Mouse (Mus musculus) ES-Bruce4 (cell line): ENCODE results near the gene Zfp697. TPM values are rescaled to one million over a fixed set of nuclear protein-coding genes. Genes with fewer than 3 reads are reported as not detected.

Experiments used
- H3K27ac ChIP-seq: 2 replicates; pipeline ENCODE4 v1.5.1; 2012; ENCODE audit warnings: low read length, inconsistent platforms; ENCODE audit not compliant: insufficient read depth
- H3K27me3 ChIP-seq: 2 replicates; pipeline ENCODE4 v1.6.1; 2012; ENCODE audit warnings: mild to moderate bottlenecking, low read length, inconsistent platforms; ENCODE audit not compliant: control insufficient read depth, poor library complexity, insufficient read depth, severe bottlenecking
- H3K36me3 ChIP-seq: 2 replicates; pipeline ENCODE4 v1.6.1; 2012; ENCODE audit warnings: inconsistent platforms, mild to moderate bottlenecking, low read length, moderate library complexity; ENCODE audit not compliant: control insufficient read depth, poor library complexity, insufficient read depth, severe bottlenecking
- H3K4me1 ChIP-seq: one replicate; pipeline ENCODE4 v1.8.1; 2011; ENCODE audit warnings: low read length; ENCODE audit not compliant: control insufficient read depth, insufficient read depth
- H3K4me3 ChIP-seq: 2 replicates; pipeline ENCODE4 v1.5.1; 2011; ENCODE audit warnings: low read depth, mild to moderate bottlenecking, low read length
- H3K9ac ChIP-seq: 2 replicates; pipeline ENCODE4 v1.6.1; 2012; ENCODE audit warnings: low read depth, mild to moderate bottlenecking, inconsistent platforms; ENCODE audit not compliant: poor library complexity, severe bottlenecking
- H3K9me3 ChIP-seq: replicated peaks from 2 replicates; pipeline ENCODE4 v1.6.1; 2012; ENCODE audit warnings: mild to moderate bottlenecking, low read length, inconsistent platforms; ENCODE audit not compliant: control insufficient read depth, poor library complexity, insufficient read depth, severe bottlenecking
- CTCF ChIP-seq: IDR thresholded peaks from one replicate; pipeline ENCODE4 v1.8.1; 2011; ENCODE audit warnings: low read depth, low read length
- EP300 ChIP-seq: IDR thresholded peaks from 2 replicates; pipeline ENCODE4 v1.6.1; 2011; ENCODE audit warnings: low read depth, low read length; ENCODE audit not compliant: insufficient read depth
- POLR2A ChIP-seq: IDR thresholded peaks from one replicate; pipeline ENCODE4 v1.8.1; 2011; ENCODE audit warnings: low read length; ENCODE audit not compliant: insufficient read depth
- polyA plus RNA-seq: library from polyadenylated mRNA; stranded (reverse); fragments of >200 nt; gene quantifications from 2 replicates; pipeline ENCODE4 v1.2.4, GENCODE M21; 2011; ENCODE audit warnings: low read depth; ENCODE audit not compliant: missing spikeins, insufficient read depth, insufficient read length

Zfp697 gene
- polyA plus RNA-seq, 1 experiment = 8.2 TPM

- Histone ChIP-seq H3K4me1 (no peaks in the 10 kb centered on the region), H3K9ac (no peak overlapping the region), H3K9me3 (no peaks in the 10 kb centered on the region), H3K4me3 (no peak overlapping the region), H3K36me3 (no peaks in the 10 kb centered on the region), H3K27ac (no peak overlapping the region), H3K27me3 (no peaks in the 10 kb centered on the region)
- TF ChIP-seq EP300 (no peak), CTCF (no peak), POLR2A (no peak)
Observed at GRCm38 (mm10) chr3:98366086-98366485, 16.2 kb upstream of the Zfp697 start.

DNA sequence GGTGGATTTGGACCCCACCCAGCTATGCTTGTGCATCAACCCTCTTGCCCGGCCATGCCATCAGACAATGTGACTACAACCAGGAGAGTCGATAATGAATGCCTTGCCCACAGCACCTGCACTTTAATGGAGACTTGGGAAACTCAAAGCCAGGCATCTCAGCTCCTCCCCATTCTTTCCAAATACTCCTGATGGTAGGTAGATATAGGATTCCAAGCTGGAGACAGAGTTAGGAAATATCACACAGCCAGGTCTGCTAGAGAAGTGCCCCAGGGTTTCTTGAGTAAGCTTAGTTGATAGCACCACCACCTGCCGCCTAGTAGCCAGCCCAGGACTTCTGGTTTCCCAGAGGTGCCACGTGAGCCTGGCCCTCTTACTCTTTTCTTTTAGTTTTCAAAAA, 15.4 kb upstream of the Zfp697 start:
- no peaks in the 10 kb centered on the region for H3K4me1 ChIP-seq
- 0 out of 2 replicates have a peak, but pooled peaks cover 2% of the 10 kb centered on the region for H3K9me3 ChIP-seq
- TF ChIP-seq EP300 (no peak), CTCF (no peak), POLR2A (no peak)

DNA sequence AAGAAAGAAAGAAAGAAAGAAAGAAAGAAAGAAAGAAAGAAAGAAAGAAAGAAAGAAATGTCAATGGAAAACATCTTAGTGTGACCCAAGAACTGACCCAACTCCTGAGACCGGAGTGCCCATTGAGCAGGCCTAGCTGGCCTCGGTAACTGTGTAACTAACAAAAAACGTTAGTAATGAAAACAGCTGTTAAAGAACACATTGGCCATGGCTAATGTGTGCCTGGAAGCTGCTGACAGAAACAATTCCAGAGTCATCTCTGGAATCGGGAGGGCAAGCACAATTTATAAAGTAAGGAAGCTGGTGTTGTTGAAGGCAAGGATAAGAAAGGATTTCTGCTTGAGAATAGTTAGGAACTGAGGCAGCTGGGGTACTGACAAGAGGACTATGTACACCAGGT, 14.0 kb upstream of the Zfp697 start:
- H3K27ac ChIP-seq = no peak overlapping the region
- no peaks in the 10 kb centered on the region for H3K36me3 ChIP-seq
- no peak overlapping the region for H3K9ac ChIP-seq
- H3K9me3 ChIP-seq = 0 out of 2 replicates have a peak, but pooled peaks cover 2% of the 10 kb centered on the region
- no peak overlapping the region for H3K4me3 ChIP-seq
- TF ChIP-seq POLR2A = no peak
- TF ChIP-seq EP300 = no peak
- TF ChIP-seq CTCF = no peak
- no peaks in the 10 kb centered on the region for H3K27me3 ChIP-seq
- H3K4me1 ChIP-seq = no peaks in the 10 kb centered on the region

More for the DNA sequence above, 15.4 kb upstream of the Zfp697 start:
- H3K9ac ChIP-seq = no peak overlapping the region
- H3K36me3 ChIP-seq = no peaks in the 10 kb centered on the region
- no peak overlapping the region for H3K4me3 ChIP-seq
- no peak overlapping the region for H3K27ac ChIP-seq
- H3K27me3 ChIP-seq = no peaks in the 10 kb centered on the region

GRCm38 (mm10) chr3:98368776-98369175, 13.5 kb upstream of the Zfp697 start:
- TF ChIP-seq POLR2A = no peak
- no peak for TF ChIP-seq EP300
- no peak for TF ChIP-seq CTCF
- Histone ChIP-seq H3K27ac (no peak overlapping the region), H3K9ac (no peak overlapping the region), H3K4me1 (no peaks in the 10 kb centered on the region), H3K27me3 (no peaks in the 10 kb centered on the region), H3K4me3 (no peak overlapping the region), H3K36me3 (no peaks in the 10 kb centered on the region), H3K9me3 (0 out of 2 replicates have a peak, but pooled peaks cover 2% of the 10 kb centered on the region)

GRCm38 (mm10) chr3:98374062-98374719, 8.1 kb upstream of the Zfp697 start:
- Histone ChIP-seq H3K27ac (no peak overlapping the region), H3K36me3 (no peaks in the 10 kb centered on the region), H3K4me3 (no peak overlapping the region), H3K4me1 (no peaks in the 10 kb centered on the region), H3K27me3 (no peaks in the 10 kb centered on the region), H3K9me3 (0 out of 2 replicates have a peak, but pooled peaks cover 2% of the 10 kb centered on the region), H3K9ac (no peak overlapping the region)
- no peak for TF ChIP-seq EP300
- TF ChIP-seq POLR2A = no peak
- no peak for TF ChIP-seq CTCF

DNA sequence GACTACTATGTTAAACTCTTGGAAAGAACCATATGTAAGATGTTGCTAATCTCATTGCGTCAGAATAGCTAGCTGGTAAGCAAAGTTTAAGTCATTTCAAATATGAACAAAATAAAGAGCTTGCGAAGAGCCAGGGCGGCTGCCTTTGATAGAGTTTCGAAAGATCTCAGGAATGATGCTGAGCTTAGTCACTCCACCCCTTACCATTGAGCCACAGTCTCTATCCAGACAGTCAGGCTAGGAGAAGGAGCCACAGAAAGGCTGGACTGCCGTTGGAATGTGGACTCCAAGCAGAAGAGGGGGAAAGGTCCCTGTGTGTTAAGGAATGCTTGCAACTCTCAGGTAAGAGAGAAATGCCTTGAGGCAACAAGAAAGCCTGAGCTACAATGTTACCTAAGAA, 7.3 kb upstream of the Zfp697 start:
- H3K36me3 ChIP-seq = no peaks in the 10 kb centered on the region

More for the DNA sequence above, 7.3 kb upstream of the Zfp697 start:
- H3K9me3 ChIP-seq = 0 out of 2 replicates have a peak, but pooled peaks cover 2% of the 10 kb centered on the region
- H3K4me3 ChIP-seq = no peak overlapping the region
- H3K27ac ChIP-seq = no peak overlapping the region
- no peaks in the 10 kb centered on the region for H3K27me3 ChIP-seq
- no peaks in the 10 kb centered on the region for H3K4me1 ChIP-seq
- TF ChIP-seq POLR2A = no peak
- no peak for TF ChIP-seq CTCF
- TF ChIP-seq EP300 = no peak
- H3K9ac ChIP-seq = no peak overlapping the region
